Mouse (Mus musculus) embryonic facial prominence, embryonic 14.5 days (tissue): ENCODE results near the gene Pde11a. TPM values are rescaled to one million over a fixed set of nuclear protein-coding genes. Genes with fewer than 3 reads are reported as not detected.

Experiments used
- ATAC-seq: fragments of 200-750 bp; cut with Nextera tagmentation; 2 replicates; pipeline ENCODE4 v1.8.0; 2017; ENCODE audit warnings: low read depth, moderate number of reproducible peaks, moderate TSS enrichment
- DNase-seq: peaks from one replicate; pipeline ENCODE4 v3.0.0-alpha.2; 2015; ENCODE audit warnings: low spot score
- H3K27ac ChIP-seq: fragments of 300-500 bp; sonication (generic); replicated peaks from 2 replicates; pipeline ENCODE4 v1.5.1; 2014; ENCODE audit warnings: low read depth, mild to moderate bottlenecking, low read length, moderate library complexity
- H3K27me3 ChIP-seq: fragments of 300-500 bp; sonication (generic); replicated peaks from 2 replicates; pipeline ENCODE4 v1.6.1; 2014; ENCODE audit warnings: low read length; ENCODE audit not compliant: control insufficient read depth, insufficient read depth
- H3K36me3 ChIP-seq: fragments of 300-500 bp; sonication (generic); 2 replicates; pipeline ENCODE4 v1.6.1; 2014; ENCODE audit warnings: low read length, mixed read lengths; ENCODE audit not compliant: control insufficient read depth, insufficient read depth
- H3K4me1 ChIP-seq: fragments of 300-500 bp; sonication (generic); 2 replicates; pipeline ENCODE4 v1.6.1; 2014; ENCODE audit warnings: antibody characterized with exemption, low read length; ENCODE audit not compliant: control insufficient read depth, insufficient read depth
- H3K4me2 ChIP-seq: fragments of 300-500 bp; sonication (generic); 2 replicates; pipeline ENCODE4 v1.6.1; 2014; ENCODE audit warnings: low read depth, mild to moderate bottlenecking, low read length, moderate library complexity, mixed read lengths
- H3K4me3 ChIP-seq: fragments of 300-500 bp; sonication (generic); 2 replicates; pipeline ENCODE4 v1.5.1; 2014; ENCODE audit warnings: low read depth, mild to moderate bottlenecking, low read length
- H3K9ac ChIP-seq: fragments of 300-500 bp; sonication (generic); 2 replicates; pipeline ENCODE4 v1.6.1; 2014; ENCODE audit warnings: low read depth, mild to moderate bottlenecking, low read length, moderate library complexity, mixed read lengths
- H3K9me3 ChIP-seq: fragments of 300-500 bp; sonication (generic); 2 replicates; pipeline ENCODE4 v1.6.1; 2016; ENCODE audit warnings: low read length; ENCODE audit not compliant: control insufficient read depth
- WGBS: fragments of 180-500 bp; shearing (Covaris S2); extraction: QIAGEN DNeasy Blood & Tissue Kit; methylation state at CpG from one replicate; pipeline ENCODE4 v1.1.7; 2014; 5-methylcytosine and 5-hydroxymethylcytosine counted together
- polyA plus RNA-seq: library from polyadenylated mRNA; unstranded; fragments of >200 nt; fragmentation: Nextera tagmentation; extraction: Ambion mirVana; gene quantifications from 2 replicates; pipeline ENCODE4 v1.2.1, GENCODE M21; 2014

The Pde11a gene
- polyA plus RNA-seq, 1 experiment from 2014 or later = 0.21 TPM

GRCm38 (mm10) chr2:76014659-76015058 is 323.9 kb downstream of the Pde11a start:
- H3K4me1 ChIP-seq = peaks cover 7% of the 10 kb centered on the region; the same call in 1 of the 2 replicates
- WGBS = 81% methylated on average over 3 of the region's 3 CpGs
- H3K9ac ChIP-seq = no peak overlapping the region
- H3K27me3 ChIP-seq = no peaks in the 10 kb centered on the region
- no peak overlapping the region for H3K4me3 ChIP-seq
- H3K9me3 ChIP-seq = no peaks in the 10 kb centered on the region
- ATAC-seq = no peak
- no peaks in the 10 kb centered on the region for H3K36me3 ChIP-seq
- no peak for DNase-seq
- no peak overlapping the region for H3K4me2 ChIP-seq
- H3K27ac ChIP-seq = no peak overlapping the region

GRCm38 (mm10) chr2:76006194-76006593 is 332.4 kb downstream of the Pde11a start:
- no peak overlapping the region for H3K27ac ChIP-seq
- H3K27me3 ChIP-seq = no peaks in the 10 kb centered on the region
- ATAC-seq (no peak), DNase-seq (no peak)
- no peaks in the 10 kb centered on the region for H3K9me3 ChIP-seq
- 19% methylated on average over 4 of the region's 4 CpGs for WGBS
- no peak overlapping the region for H3K4me3 ChIP-seq
- H3K4me2 ChIP-seq = no peak overlapping the region
- H3K9ac ChIP-seq = no peak overlapping the region
- H3K4me1 ChIP-seq = no peaks in the 10 kb centered on the region
- H3K36me3 ChIP-seq = no peaks in the 10 kb centered on the region

GRCm38 (mm10) chr2:76002899-76003298 is 335.7 kb downstream of the Pde11a start:
- no peak for DNase-seq
- Histone ChIP-seq H3K27ac (no peak overlapping the region), H3K27me3 (no peaks in the 10 kb centered on the region), H3K4me3 (no peak overlapping the region), H3K36me3 (no peaks in the 10 kb centered on the region), H3K4me2 (no peak overlapping the region), H3K9me3 (no peaks in the 10 kb centered on the region), H3K9ac (no peak overlapping the region), H3K4me1 (peaks cover 7% of the 10 kb centered on the region; the same call in 1 of the 2 replicates)
- ATAC-seq = no peak
- 68% methylated on average over 9 of the region's 9 CpGs for WGBS

GRCm38 (mm10) chr2:76001392-76001791 is 337.2 kb downstream of the Pde11a start:
- ATAC-seq (no peak), DNase-seq (peak; percentile 39)
- WGBS = 37% methylated on average over 8 of the region's 8 CpGs
- H3K4me1 ChIP-seq = peaks cover 7% of the 10 kb centered on the region; the same call in 1 of the 2 replicates
- H3K27me3 ChIP-seq = no peaks in the 10 kb centered on the region
- H3K9me3 ChIP-seq = no peaks in the 10 kb centered on the region
- H3K27ac ChIP-seq = no peak overlapping the region
- H3K4me3 ChIP-seq = no peak overlapping the region
- H3K36me3 ChIP-seq = no peaks in the 10 kb centered on the region
- H3K4me2 ChIP-seq = no peak overlapping the region
- H3K9ac ChIP-seq = no peak overlapping the region

GRCm38 (mm10) chr2:75999636-76000035 is 338.9 kb downstream of the Pde11a start:
- 35% methylated on average over 12 of the region's 12 CpGs for WGBS
- H3K4me3 ChIP-seq = no peak overlapping the region
- H3K27me3 ChIP-seq = no peaks in the 10 kb centered on the region
- no peak overlapping the region for H3K9ac ChIP-seq
- H3K4me1 ChIP-seq = peaks cover 7% of the 10 kb centered on the region; the same call in 1 of the 2 replicates
- ATAC-seq (no peak), DNase-seq (no peak)
- no peaks in the 10 kb centered on the region for H3K9me3 ChIP-seq
- no peak overlapping the region for H3K27ac ChIP-seq
- H3K4me2 ChIP-seq = no peak overlapping the region
- H3K36me3 ChIP-seq = no peaks in the 10 kb centered on the region

GRCm38 (mm10) chr2:75998692-75999091 is 339.9 kb downstream of the Pde11a start:
- Histone ChIP-seq H3K4me2 (no peak overlapping the region), H3K27me3 (no peaks in the 10 kb centered on the region), H3K9me3 (no peaks in the 10 kb centered on the region), H3K4me1 (peaks cover 7% of the 10 kb centered on the region; the same call in 1 of the 2 replicates), H3K36me3 (no peaks in the 10 kb centered on the region), H3K27ac (no peak overlapping the region), H3K4me3 (no peak overlapping the region), H3K9ac (no peak overlapping the region; the same call in 1 of the 2 replicates)
- ATAC-seq (no peak), DNase-seq (peak; percentile 22)
- WGBS = 13% methylated on average over 8 of the region's 8 CpGs

GRCm38 (mm10) chr2:75997726-75998125 is 340.8 kb downstream of the Pde11a start:
- no peak overlapping the region for H3K9ac ChIP-seq
- no peaks in the 10 kb centered on the region for H3K27me3 ChIP-seq
- H3K27ac ChIP-seq = no peak overlapping the region
- H3K9me3 ChIP-seq = no peaks in the 10 kb centered on the region
- H3K4me1 ChIP-seq = peaks cover 7% of the 10 kb centered on the region; the same call in 1 of the 2 replicates
- no peaks in the 10 kb centered on the region for H3K36me3 ChIP-seq
- no peak overlapping the region for H3K4me2 ChIP-seq
- 34% methylated on average over 12 of the region's 12 CpGs for WGBS
- DNase-seq (no peak), ATAC-seq (no peak)
- H3K4me3 ChIP-seq = no peak overlapping the region

GRCm38 (mm10) chr2:75994841-75995240 is 343.7 kb downstream of the Pde11a start:
- no peak for DNase-seq
- no peaks in the 10 kb centered on the region for H3K36me3 ChIP-seq
- 91% methylated on average over 11 of the region's 11 CpGs for WGBS
- no peaks in the 10 kb centered on the region for H3K9me3 ChIP-seq
- no peak overlapping the region for H3K27ac ChIP-seq
- no peak overlapping the region for H3K4me2 ChIP-seq
- no peak for ATAC-seq
- H3K27me3 ChIP-seq = no peaks in the 10 kb centered on the region
- H3K4me1 ChIP-seq = peaks cover 22% of the 10 kb centered on the region
- no peak overlapping the region for H3K9ac ChIP-seq
- H3K4me3 ChIP-seq = no peak overlapping the region

- DNase-seq = peak; percentile 52
- WGBS = 10% methylated on average over 6 of the region's 6 CpGs
- Histone ChIP-seq H3K9ac (peak overlapping the region; percentile 10; the same call in 1 of the 2 replicates), H3K4me2 (no peak overlapping the region; the same call in 1 of the 2 replicates), H3K4me1 (peaks cover 33% of the 10 kb centered on the region), H3K4me3 (no peak overlapping the region), H3K27ac (no peak overlapping the region; the same call in 1 of the 2 replicates), H3K9me3 (no peaks in the 10 kb centered on the region), H3K36me3 (no peaks in the 10 kb centered on the region), H3K27me3 (no peaks in the 10 kb centered on the region)
- ATAC-seq = no peak
Observed at GRCm38 (mm10) chr2:75991581-75992205, 346.9 kb downstream of the Pde11a start.
